Mouse (Mus musculus) neural tube, embryonic 11.5 days (tissue): ENCODE data around the gene Hspa8. TPM values are rescaled to one million over a fixed set of nuclear protein-coding genes. Genes with fewer than 3 reads are reported as not detected.

Experiments
- ATAC-seq: fragments of 200-750 bp; cut with Nextera tagmentation; 2 replicates; pipeline ENCODE4 v1.8.0; 2017; ENCODE audit warnings: moderate number of reproducible peaks, mild to moderate bottlenecking, moderate TSS enrichment, moderate library complexity; ENCODE audit not compliant: insufficient read depth, low FRiP score, low TSS enrichment
- DNase-seq: peaks from one replicate; pipeline ENCODE4 v3.0.0-alpha.2; 2015; ENCODE audit warnings: low spot score
- H3K27ac ChIP-seq: fragments of 300-500 bp; sonication (generic); 2 replicates; pipeline ENCODE4 v1.5.1; 2014; ENCODE audit warnings: low read depth, mild to moderate bottlenecking, low read length
- H3K27me3 ChIP-seq: fragments of 300-500 bp; sonication (generic); 2 replicates; pipeline ENCODE4 v1.6.1; 2014; ENCODE audit warnings: mild to moderate bottlenecking, low read length, mixed read lengths; ENCODE audit not compliant: control insufficient read depth, insufficient read depth
- H3K36me3 ChIP-seq: fragments of 300-500 bp; sonication (generic); 2 replicates; pipeline ENCODE4 v1.6.1; 2014; ENCODE audit warnings: mild to moderate bottlenecking, low read length, moderate library complexity, mixed read lengths; ENCODE audit not compliant: control insufficient read depth, insufficient read depth
- H3K4me1 ChIP-seq: fragments of 300-500 bp; sonication (generic); 2 replicates; pipeline ENCODE4 v1.6.1; 2014; ENCODE audit warnings: low read length, mixed read lengths; ENCODE audit not compliant: control insufficient read depth, insufficient read depth
- H3K4me2 ChIP-seq: fragments of 300-500 bp; sonication (generic); 2 replicates; pipeline ENCODE4 v1.6.1; 2014; ENCODE audit warnings: low read depth, mild to moderate bottlenecking, moderate library complexity
- H3K4me3 ChIP-seq: fragments of 300-500 bp; sonication (generic); 2 replicates; pipeline ENCODE4 v1.5.1; 2014; ENCODE audit warnings: low read depth, low read length
- H3K9ac ChIP-seq: fragments of 300-500 bp; sonication (generic); 2 replicates; pipeline ENCODE4 v1.6.1; 2014; ENCODE audit warnings: mild to moderate bottlenecking, low read length
- H3K9me3 ChIP-seq: fragments of 300-500 bp; sonication (generic); 2 replicates; pipeline ENCODE4 v1.6.1; 2016; ENCODE audit warnings: low read length; ENCODE audit not compliant: control insufficient read depth
- WGBS: fragments of 180-500 bp; shearing (Covaris S2); extraction: QIAGEN DNeasy Blood & Tissue Kit; methylation state at CpG from one replicate; pipeline ENCODE4 v1.1.7; 2014; 5-methylcytosine and 5-hydroxymethylcytosine counted together
- polyA plus RNA-seq: library from polyadenylated mRNA; unstranded; fragments of >200 nt; fragmentation: Nextera tagmentation; extraction: Ambion mirVana; gene quantifications from 2 replicates; pipeline ENCODE4 v1.2.1, GENCODE M21; 2014

Gene Hspa8
- polyA plus RNA-seq, 1 experiment from 2014 or later, result 3,707 TPM

DNA sequence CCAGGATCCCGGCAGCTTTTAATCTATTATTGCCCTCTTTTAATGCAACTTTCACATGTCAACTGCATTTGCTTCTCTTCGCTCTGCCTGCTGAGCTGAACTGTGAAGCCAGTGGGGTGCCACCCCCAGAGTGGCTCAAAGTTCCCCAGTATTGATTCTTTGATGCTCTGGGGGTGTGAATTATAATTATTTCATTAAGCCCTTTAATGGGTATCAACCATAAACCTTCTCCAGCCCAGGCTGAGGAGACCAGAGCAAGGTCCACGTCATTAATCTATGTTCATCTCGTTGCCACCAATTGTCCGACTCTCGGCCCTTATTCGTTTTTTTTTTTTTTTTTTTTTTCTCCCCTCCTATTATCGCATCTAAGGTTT lies 8.1 kb downstream of the Hspa8 start:
- Histone ChIP-seq H3K36me3 (peaks cover 4% of the 10 kb centered on the region; the same call in 1 of the 2 replicates), H3K9me3 (no peaks in the 10 kb centered on the region), H3K4me3 (no peak overlapping the region), H3K27ac (peak overlapping the region; percentile 9; the same call in 1 of the 2 replicates), H3K9ac (no peak overlapping the region), H3K4me1 (peaks cover 9% of the 10 kb centered on the region), H3K4me2 (no peak overlapping the region), H3K27me3 (no peaks in the 10 kb centered on the region)
- ATAC-seq (0 out of 2 replicates have a peak, but pooled peaks have one; percentile 10), DNase-seq (peak; percentile 37)
- WGBS, result 51% methylated on average over 8 of the region's 8 CpGs

DNA sequence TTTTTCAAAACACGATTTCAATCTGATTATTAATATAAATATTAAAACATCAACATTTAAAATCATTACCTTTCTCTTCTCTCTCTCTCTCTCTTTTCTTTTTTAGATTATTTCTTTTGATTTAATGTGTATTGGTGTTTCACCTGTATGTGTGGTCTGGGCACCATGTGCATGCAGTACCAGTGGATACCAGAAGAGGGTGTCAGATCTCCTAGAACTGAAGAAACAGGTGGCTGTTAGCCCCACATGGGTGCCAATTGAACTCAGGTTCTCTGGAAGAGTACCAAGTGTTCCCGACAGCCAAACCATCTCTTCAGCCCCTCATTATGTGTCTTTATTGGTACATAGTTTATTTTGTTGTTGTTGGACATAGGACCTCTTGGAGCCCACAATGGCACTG lies 11.1 kb downstream of the Hspa8 start:
- ATAC-seq, result no peak
- H3K27me3 ChIP-seq, result no peaks in the 10 kb centered on the region
- no peak overlapping the region for H3K9ac ChIP-seq
- DNase-seq, result no peak
- H3K4me3 ChIP-seq, result no peak overlapping the region
- H3K4me2 ChIP-seq, result no peak overlapping the region
- H3K36me3 ChIP-seq, result no peaks in the 10 kb centered on the region; the same call in 1 of the 2 replicates
- WGBS, result 51% methylated on average over 2 of the region's 2 CpGs
- H3K27ac ChIP-seq, result no peak overlapping the region
- H3K4me1 ChIP-seq, result 0 out of 2 replicates have a peak, but pooled peaks cover 2% of the 10 kb centered on the region
- no peaks in the 10 kb centered on the region for H3K9me3 ChIP-seq

DNA sequence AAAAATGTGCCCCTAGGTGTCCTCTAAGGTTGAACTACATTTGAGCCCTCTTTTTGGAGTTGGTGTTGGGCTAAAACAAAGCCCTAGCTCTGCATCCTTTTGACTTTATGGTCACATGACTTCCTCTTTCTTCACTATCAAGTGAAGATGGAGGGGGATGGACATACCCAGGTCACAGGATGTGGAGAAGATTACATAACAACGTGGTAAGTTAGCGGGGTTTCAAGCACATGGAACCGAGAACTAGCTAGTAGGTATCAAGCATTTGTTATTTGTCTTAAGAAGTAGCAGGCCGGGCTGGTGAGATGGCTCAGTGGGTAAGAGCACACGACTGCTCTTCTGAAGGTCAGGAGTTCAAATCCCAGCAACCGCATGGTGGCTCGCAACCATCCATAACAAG lies 13.3 kb downstream of the Hspa8 start:
- WGBS, result 89% methylated on average over 7 of the region's 7 CpGs
- ATAC-seq (no peak), DNase-seq (no peak)
- no peaks in the 10 kb centered on the region for H3K4me1 ChIP-seq
- H3K9me3 ChIP-seq, result no peaks in the 10 kb centered on the region
- no peak overlapping the region for H3K4me3 ChIP-seq
- H3K36me3 ChIP-seq, result no peaks in the 10 kb centered on the region
- H3K27me3 ChIP-seq, result no peaks in the 10 kb centered on the region
- no peak overlapping the region for H3K4me2 ChIP-seq
- H3K27ac ChIP-seq, result no peak overlapping the region
- H3K9ac ChIP-seq, result no peak overlapping the region

DNA sequence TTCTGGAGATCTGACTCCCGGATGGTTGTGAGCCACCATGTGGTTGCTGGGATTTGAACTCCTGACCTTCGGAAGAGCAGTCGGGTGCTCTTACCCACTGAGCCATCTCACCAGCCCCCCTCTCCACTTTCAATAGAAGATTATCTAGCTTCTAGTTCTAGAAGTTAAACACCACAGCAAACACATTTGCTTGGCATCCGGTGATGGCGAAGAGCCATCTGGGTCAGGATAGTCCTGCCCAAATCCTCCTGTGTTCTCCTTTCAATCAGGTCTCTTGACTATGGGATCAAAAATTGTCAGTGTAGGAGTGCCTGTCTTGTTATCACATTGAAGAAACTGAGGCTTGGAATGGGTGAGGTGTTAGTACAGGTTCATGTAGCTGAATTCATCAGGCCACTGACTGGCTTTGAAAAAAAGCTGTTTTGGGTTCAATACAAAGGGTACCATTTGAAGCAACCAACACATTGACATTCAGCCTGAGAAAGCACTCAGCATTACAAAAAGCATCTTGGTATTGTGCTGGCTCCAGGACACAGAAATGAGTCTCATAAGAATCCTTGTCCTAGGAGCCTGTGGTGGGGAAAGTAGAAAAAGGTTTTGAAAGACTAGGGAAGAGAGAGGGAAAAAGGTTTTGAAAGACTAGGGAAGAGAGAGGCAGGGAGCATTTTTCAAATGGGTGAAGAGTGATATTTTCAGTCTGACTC lies 16.7 kb downstream of the Hspa8 start:
- no peak overlapping the region for H3K27ac ChIP-seq
- DNase-seq (no peak), ATAC-seq (no peak)
- no peaks in the 10 kb centered on the region for H3K9me3 ChIP-seq
- no peaks in the 10 kb centered on the region for H3K27me3 ChIP-seq
- H3K4me3 ChIP-seq, result no peak overlapping the region
- no peaks in the 10 kb centered on the region for H3K4me1 ChIP-seq
- H3K36me3 ChIP-seq, result no peaks in the 10 kb centered on the region
- H3K4me2 ChIP-seq, result no peak overlapping the region
- 86% methylated on average over 5 of the region's 5 CpGs for WGBS
- H3K9ac ChIP-seq, result no peak overlapping the region

DNA sequence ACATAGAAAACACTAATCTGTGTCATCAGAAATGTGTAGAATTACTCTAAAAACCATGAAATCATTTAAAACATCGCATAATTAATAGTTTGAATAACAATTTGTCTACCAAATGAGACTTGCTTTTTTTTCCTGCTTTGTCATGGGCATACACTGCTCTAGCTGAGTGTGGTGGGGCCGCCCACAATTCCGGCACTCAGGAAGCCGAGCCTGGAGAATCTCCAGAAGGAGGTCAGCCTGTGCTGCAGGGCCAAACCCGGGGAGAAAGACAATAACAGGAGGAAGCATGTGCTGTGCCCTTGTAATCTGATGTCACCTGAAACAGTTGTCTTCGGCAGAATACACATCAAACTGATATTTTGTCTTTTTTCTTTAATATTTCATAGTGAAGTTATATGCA lies 24.8 kb downstream of the Hspa8 start:
- no peaks in the 10 kb centered on the region for H3K27me3 ChIP-seq
- H3K4me1 ChIP-seq, result no peaks in the 10 kb centered on the region
- H3K4me3 ChIP-seq, result no peak overlapping the region
- 58% methylated on average over 6 of the region's 6 CpGs for WGBS
- ATAC-seq (no peak), DNase-seq (no peak)
- no peaks in the 10 kb centered on the region for H3K36me3 ChIP-seq
- no peaks in the 10 kb centered on the region for H3K9me3 ChIP-seq
- H3K27ac ChIP-seq, result no peak overlapping the region
- H3K9ac ChIP-seq, result no peak overlapping the region
- H3K4me2 ChIP-seq, result no peak overlapping the region

DNA sequence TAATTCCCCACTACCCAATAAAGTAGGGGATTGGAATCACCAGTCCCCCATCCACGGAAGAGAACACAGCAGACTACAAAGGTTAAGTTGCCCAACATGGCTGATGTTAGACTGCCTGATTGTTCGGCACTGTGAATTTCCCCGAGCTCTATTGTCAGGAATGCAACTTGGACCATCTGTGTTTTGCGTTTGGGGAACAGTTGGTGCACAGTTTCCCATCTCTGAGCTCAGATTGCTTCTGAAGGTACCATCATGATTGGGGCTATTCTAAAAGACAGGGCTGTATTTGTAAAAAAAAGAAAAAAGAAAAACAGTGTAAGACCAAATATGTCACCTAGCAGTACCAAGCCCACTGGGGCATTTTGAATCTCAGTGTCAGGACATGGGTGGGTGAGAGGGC lies 26.6 kb downstream of the Hspa8 start:
- Histone ChIP-seq H3K9me3 (no peaks in the 10 kb centered on the region), H3K9ac (no peak overlapping the region), H3K4me3 (no peak overlapping the region), H3K36me3 (no peaks in the 10 kb centered on the region), H3K27ac (no peak overlapping the region), H3K27me3 (no peaks in the 10 kb centered on the region), H3K4me1 (no peaks in the 10 kb centered on the region), H3K4me2 (no peak overlapping the region)
- no peak for DNase-seq
- WGBS, result 63% methylated on average over 4 of the region's 4 CpGs
- no peak for ATAC-seq

DNA sequence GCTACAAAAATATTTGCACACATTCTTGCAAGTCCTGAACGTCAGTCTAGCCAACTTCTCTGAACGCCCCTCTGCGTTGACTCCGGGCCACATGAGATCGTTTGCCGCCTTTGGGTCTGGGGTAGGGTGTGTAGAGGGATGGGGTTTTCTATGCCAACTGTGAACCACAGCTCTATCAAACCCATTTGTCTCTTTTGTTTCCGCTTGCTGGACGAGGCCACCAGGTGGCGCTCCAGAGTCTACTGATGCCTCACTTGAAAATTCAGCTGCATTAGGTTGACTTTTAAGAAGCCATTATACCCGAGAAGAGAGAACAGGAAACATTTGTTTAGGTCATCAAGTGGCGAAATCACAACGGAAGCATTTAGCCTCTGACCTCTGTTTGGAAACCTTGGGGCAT lies 33.8 kb downstream of the Hspa8 start:
- H3K9ac ChIP-seq, result no peak overlapping the region
- ATAC-seq (no peak), DNase-seq (peak; percentile 86)
- H3K36me3 ChIP-seq, result no peaks in the 10 kb centered on the region
- 7% methylated on average over 12 of the region's 12 CpGs for WGBS
- H3K4me3 ChIP-seq, result no peak overlapping the region
- H3K4me2 ChIP-seq, result no peak overlapping the region
- no peaks in the 10 kb centered on the region for H3K27me3 ChIP-seq
- H3K27ac ChIP-seq, result no peak overlapping the region
- H3K9me3 ChIP-seq, result no peaks in the 10 kb centered on the region
- H3K4me1 ChIP-seq, result no peaks in the 10 kb centered on the region

DNA sequence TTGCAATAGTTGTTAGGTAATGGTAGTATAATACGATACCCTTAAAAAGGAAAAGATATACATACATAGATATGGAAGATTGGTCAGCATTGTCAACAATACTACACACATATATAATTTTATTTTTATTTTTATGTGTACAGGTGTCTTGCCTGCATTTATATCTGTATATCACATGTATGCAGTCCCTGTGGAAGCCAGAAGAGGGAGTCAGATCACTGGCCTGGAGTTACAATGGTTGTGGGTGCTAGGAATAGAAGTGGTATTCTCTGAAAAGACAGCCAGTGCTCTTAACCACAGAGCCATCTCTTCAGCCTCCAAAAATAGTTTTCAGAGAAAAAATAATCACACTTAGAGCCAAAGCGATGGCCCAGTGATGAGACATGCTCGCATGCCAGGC lies 35.9 kb downstream of the Hspa8 start:
- Histone ChIP-seq H3K4me3 (no peak overlapping the region), H3K27ac (no peak overlapping the region), H3K9ac (no peak overlapping the region), H3K9me3 (no peaks in the 10 kb centered on the region), H3K27me3 (no peaks in the 10 kb centered on the region), H3K4me1 (no peaks in the 10 kb centered on the region), H3K4me2 (no peak overlapping the region), H3K36me3 (no peaks in the 10 kb centered on the region)
- DNase-seq (no peak), ATAC-seq (no peak)
- 88% methylated on average over 3 of the region's 3 CpGs for WGBS

DNA sequence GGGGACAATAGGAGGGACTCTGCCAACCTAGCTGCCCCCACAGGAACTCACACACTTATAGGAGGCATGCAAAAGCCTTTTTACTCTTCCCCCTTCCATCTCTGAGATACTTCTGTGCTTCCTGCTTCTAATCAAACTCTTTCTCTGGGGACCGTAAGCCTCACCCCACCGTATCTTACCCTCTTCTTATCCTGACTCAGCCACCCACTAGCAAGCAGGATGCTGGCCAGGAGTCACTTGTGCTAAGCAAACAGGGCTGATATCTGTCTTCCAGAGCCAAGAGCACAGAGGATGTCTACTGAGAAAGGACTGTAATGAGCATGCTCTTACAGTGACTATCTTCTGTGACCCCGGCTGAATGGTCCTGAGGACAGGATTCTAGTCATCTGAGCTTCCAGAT lies 38.9 kb downstream of the Hspa8 start:
- H3K9ac ChIP-seq, result no peak overlapping the region
- no peak overlapping the region for H3K4me2 ChIP-seq
- H3K27me3 ChIP-seq, result no peaks in the 10 kb centered on the region
- DNase-seq (no peak), ATAC-seq (no peak)
- WGBS, result 80% methylated on average over 3 of the region's 3 CpGs
- no peak overlapping the region for H3K4me3 ChIP-seq
- H3K27ac ChIP-seq, result no peak overlapping the region
- no peaks in the 10 kb centered on the region for H3K36me3 ChIP-seq
- H3K4me1 ChIP-seq, result no peaks in the 10 kb centered on the region
- no peaks in the 10 kb centered on the region for H3K9me3 ChIP-seq
